Mouse (Mus musculus) hindbrain, embryonic 14.5 days (tissue): ENCODE results near the gene Gm10065. TPM values are rescaled to one million over a fixed set of nuclear protein-coding genes. Genes with fewer than 3 reads are reported as not detected.
"Not testable (repeated sequence)": the region's sequence is repeated elsewhere in the genome, so short reads cannot be mapped to it uniquely, and the experiment has no call there.

ENCODE experiments used
- ATAC-seq: fragments of 200-750 bp; cut with Nextera tagmentation; 2 replicates; pipeline ENCODE4 v1.8.0; 2017; ENCODE audit warnings: moderate number of reproducible peaks, mild to moderate bottlenecking, moderate TSS enrichment, moderate library complexity; ENCODE audit not compliant: low FRiP score
- DNase-seq: peaks from one replicate; pipeline ENCODE4 v3.0.0-alpha.2; 2015; ENCODE audit warnings: low spot score
- H3K27ac ChIP-seq: fragments of 300-500 bp; sonication (generic); 2 replicates; pipeline ENCODE4 v1.5.1; 2014; ENCODE audit warnings: mild to moderate bottlenecking, moderate library complexity
- H3K27me3 ChIP-seq: fragments of 300-500 bp; sonication (generic); 2 replicates; pipeline ENCODE4 v1.6.1; 2014; ENCODE audit warnings: mild to moderate bottlenecking, low read length, mixed read lengths; ENCODE audit not compliant: control insufficient read depth, insufficient read depth
- H3K36me3 ChIP-seq: fragments of 300-500 bp; sonication (generic); replicated peaks from 2 replicates; pipeline ENCODE4 v1.6.1; 2014; ENCODE audit not compliant: control insufficient read depth, insufficient read depth
- H3K4me1 ChIP-seq: fragments of 300-500 bp; sonication (generic); replicated peaks from 2 replicates; pipeline ENCODE4 v1.6.1; 2014; ENCODE audit warnings: antibody characterized with exemption, low read length, mixed read lengths; ENCODE audit not compliant: control insufficient read depth, insufficient read depth
- H3K4me2 ChIP-seq: fragments of 300-500 bp; sonication (generic); replicated peaks from 2 replicates; pipeline ENCODE4 v1.6.1; 2014; ENCODE audit warnings: mild to moderate bottlenecking, moderate library complexity
- H3K4me3 ChIP-seq: fragments of 300-500 bp; sonication (generic); replicated peaks from 2 replicates; pipeline ENCODE4 v1.5.1; 2014; ENCODE audit warnings: mild to moderate bottlenecking, low read length
- H3K9ac ChIP-seq: fragments of 300-500 bp; sonication (generic); 2 replicates; pipeline ENCODE4 v1.6.1; 2014
- H3K9me3 ChIP-seq: fragments of 300-500 bp; sonication (generic); 2 replicates; pipeline ENCODE4 v1.6.1; 2016; ENCODE audit warnings: low read length; ENCODE audit not compliant: control insufficient read depth
- WGBS: fragments of 180-500 bp; shearing (Covaris S2); extraction: QIAGEN DNeasy Blood & Tissue Kit; methylation state at CpG from one replicate; pipeline ENCODE4 v1.1.7; 2014; 5-methylcytosine and 5-hydroxymethylcytosine counted together
- polyA plus RNA-seq: library from polyadenylated mRNA; unstranded; fragments of >200 nt; fragmentation: Nextera tagmentation; extraction: Ambion mirVana; gene quantifications from 2 replicates; pipeline ENCODE4 v1.2.1, GENCODE M21; 2014

The Gm10065 gene
- polyA plus RNA-seq, result not detected in 2 replicates

DNA sequence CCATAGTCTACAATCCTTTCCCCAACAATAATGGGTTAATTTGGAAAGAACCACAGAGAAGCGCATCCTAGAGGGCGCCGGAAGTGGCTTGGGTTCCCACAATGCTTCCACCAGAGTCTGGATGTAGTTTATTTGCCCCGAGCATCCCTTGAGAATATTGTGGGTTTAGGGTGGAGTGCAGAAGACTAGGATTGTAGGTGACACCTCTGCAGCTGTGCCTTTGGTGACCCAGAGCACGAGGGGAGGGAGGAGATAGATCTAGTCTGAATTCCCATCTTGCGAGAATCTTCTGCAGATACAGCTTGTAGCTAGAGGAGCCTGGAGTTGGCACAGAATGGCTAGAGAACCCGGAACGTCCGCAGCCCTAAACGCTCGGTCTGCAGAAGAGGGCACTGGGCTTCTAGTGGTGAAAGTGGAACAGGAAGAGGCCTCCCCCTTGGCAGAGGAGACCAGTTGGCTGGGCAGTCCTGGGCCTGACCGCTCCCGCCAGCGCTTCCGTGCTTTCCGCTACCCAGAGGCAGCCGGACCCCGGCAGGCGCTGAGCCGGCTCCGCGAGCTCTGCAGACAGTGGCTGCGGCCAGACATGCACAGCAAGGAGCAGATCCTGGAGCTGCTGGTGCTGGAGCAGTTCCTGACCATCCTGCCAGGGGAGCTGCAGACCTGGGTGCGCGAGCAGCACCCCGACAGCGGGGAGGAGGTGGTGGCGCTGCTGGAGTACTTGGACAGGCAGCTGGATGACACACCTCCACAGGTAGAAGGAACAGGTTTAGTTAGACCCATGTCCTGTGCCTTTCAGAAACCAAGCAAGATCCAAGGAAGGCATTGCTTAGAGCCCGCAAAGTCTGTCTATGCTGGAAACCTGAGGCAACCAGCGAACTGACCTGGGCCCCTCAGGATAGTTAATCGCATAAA lies at the start of gene Gm10065, which contains the start of gene Zkscan4:
Gm10065 (minus strand) TSS at position 683 of the 912 bp plus-strand sequence.
Zkscan4 (plus strand) TSS at position 149 of the 912 bp plus-strand sequence.
- H3K9ac ChIP-seq, result peak within 1 kb of the TSS; percentile 75
- WGBS, result 3% methylated on average over 22 of the region's 31 CpGs
- DNase-seq (peak; percentile 88), ATAC-seq (peak; percentile 89)
- peak within 1 kb of the TSS; percentile 87 for H3K27ac ChIP-seq
- peak within 1 kb of the TSS; percentile 53 for H3K4me3 ChIP-seq
- peak within 1 kb of the TSS; percentile 61 for H3K4me2 ChIP-seq
- H3K4me1 ChIP-seq, result peaks cover 20% of the 10 kb centered on the region
- H3K36me3 ChIP-seq, H3K27me3 ChIP-seq, H3K9me3 ChIP-seq: not testable (repeated sequence)

DNA sequence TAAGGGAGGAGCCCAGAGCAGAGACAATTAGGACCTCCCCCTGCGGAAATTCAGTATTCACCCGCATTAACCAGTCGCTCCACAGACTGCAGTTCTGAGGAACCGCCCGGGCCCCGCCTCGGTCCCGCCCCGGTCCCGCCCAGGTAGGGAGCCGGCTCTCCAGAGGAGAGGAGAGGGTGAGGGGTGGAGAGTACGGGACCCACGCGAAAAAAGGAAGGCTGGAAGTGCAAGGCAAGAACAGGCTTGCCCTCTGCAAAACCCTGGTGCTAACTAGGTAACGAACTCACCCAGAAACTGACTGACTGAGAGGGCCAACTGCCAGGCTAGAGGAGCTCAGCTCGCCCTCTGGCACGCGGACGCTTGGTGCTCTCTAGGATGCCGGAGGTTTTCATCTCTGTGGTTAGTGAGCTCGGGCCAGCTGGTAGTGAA lies 27.0 kb upstream of the Gm10065 start:
- Histone ChIP-seq H3K9ac (peak overlapping the region; percentile 64), H3K4me2 (peak overlapping the region; percentile 51), H3K4me3 (peak overlapping the region; percentile 56), H3K4me1 (no peaks in the 10 kb centered on the region), H3K9me3 (no peaks in the 10 kb centered on the region), H3K36me3 (no peaks in the 10 kb centered on the region), H3K27ac (peak overlapping the region; percentile 78), H3K27me3 (no peaks in the 10 kb centered on the region)
- DNase-seq (peak; percentile 84), ATAC-seq (peak; percentile 98)
- under 1% methylated on average over 21 of the region's 21 CpGs for WGBS

DNA sequence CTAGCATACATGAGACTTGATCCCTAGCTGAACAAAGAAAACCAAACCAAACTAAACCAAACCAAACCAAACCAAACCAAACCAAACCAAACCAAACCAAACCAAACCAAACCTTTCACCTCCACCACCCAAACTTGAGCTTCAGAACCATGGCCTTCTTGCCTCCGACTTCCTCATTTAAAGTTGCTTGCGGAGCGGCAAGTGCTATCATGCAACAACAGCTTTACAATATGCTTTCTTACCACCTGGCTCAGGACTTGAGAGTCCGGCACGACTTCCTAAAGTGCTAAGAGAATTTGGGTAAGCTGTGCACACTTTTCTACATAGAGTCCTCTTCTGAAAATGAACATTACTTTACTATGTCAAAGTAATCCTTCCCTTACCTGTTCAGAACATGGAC lies 23.1 kb upstream of the Gm10065 start:
- no peaks in the 10 kb centered on the region for H3K4me1 ChIP-seq
- no peak overlapping the region for H3K4me2 ChIP-seq
- no peak overlapping the region for H3K4me3 ChIP-seq
- no peak for DNase-seq
- 87% methylated on average over 5 of the region's 5 CpGs for WGBS
- no peak for ATAC-seq
- no peaks in the 10 kb centered on the region for H3K36me3 ChIP-seq
- no peak overlapping the region for H3K27ac ChIP-seq
- no peak overlapping the region for H3K9ac ChIP-seq
- no peaks in the 10 kb centered on the region for H3K27me3 ChIP-seq
- no peaks in the 10 kb centered on the region for H3K9me3 ChIP-seq

DNA sequence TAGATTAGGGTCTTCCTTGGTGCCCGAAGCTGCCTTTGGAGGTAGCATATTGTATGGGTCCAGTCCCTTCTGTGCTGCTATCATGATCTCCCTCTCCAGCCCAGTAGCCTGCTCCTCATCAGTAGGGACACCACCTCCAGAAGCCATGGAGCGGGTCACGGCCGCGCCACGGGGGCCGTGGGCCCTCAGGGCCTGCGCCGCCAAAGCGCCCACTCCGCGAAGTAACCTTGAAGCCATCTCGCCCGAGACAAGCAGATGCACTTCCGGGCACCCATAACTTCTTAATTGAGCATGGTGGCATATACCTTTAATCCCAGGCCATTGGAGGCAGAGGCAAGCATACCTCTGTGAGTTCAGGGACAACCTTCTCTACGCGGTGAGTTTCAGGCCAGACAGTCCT lies 21.9 kb upstream of the Gm10065 start, which contains the start of gene Gm11273:
Gm11273 (minus strand) TSS at position 237 of the 400 bp plus-strand sequence.
- H3K27me3 ChIP-seq, H3K4me2 ChIP-seq, ATAC-seq, H3K9ac ChIP-seq, H3K4me1 ChIP-seq, DNase-seq, H3K9me3 ChIP-seq, H3K36me3 ChIP-seq, H3K27ac ChIP-seq, H3K4me3 ChIP-seq: not testable (repeated sequence)
- 94% methylated on average over 17 of the region's 17 CpGs for WGBS

DNA sequence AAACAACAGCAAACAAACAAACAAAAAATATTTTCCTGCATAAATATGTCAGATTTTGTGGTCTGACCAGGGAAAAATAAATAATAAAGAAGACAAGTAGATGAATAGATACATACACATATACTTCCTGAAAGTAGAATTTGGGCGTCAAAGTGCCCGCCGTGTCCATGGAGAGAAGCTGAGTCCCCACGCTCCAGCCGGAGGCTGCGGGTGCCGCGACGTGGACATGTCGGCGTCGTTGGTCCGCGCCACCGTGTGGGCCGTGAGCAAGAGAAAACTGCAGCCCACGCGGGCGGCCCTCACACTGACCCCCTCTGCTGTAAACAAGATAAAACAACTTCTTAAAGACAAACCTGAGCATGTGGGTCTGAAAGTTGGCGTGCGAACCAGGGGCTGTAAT lies 15.8 kb upstream of the Gm10065 start, which contains the start of gene AK157302:
AK157302 (plus strand) TSS at position 144 of the 400 bp plus-strand sequence.
- Histone ChIP-seq H3K4me3 (no peak within 1 kb of the TSS), H3K9ac (no peak within 1 kb of the TSS), H3K9me3 (no peaks in the 10 kb centered on the region), H3K4me2 (no peak within 1 kb of the TSS), H3K27ac (no peak within 1 kb of the TSS), H3K4me1 (no peaks in the 10 kb centered on the region), H3K27me3 (no peaks in the 10 kb centered on the region), H3K36me3 (no peaks in the 10 kb centered on the region)
- ATAC-seq (no peak), DNase-seq (no peak)
- WGBS, result 96% methylated on average over 21 of the region's 21 CpGs

DNA sequence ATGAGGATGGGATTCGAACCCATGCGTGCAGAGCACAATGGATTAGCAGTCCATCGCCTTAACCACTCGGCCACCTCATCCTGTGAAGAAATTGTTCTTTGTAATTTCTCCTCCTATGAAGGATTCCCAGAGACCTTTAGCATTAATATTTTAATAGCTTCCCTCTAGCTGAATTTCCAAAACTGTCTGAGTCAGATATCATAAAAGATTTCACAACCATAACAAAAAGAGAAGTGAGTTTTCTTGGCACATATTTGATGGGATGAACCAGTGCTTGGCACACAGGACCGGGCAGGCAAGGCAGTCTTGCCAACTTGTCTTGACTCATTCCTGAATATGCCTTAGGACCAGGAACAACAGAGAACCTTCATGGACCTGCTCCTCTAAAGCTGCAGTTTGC lies 13.6 kb upstream of the Gm10065 start:
- Histone ChIP-seq H3K27ac (no peak overlapping the region), H3K9ac (no peak overlapping the region), H3K27me3 (no peaks in the 10 kb centered on the region), H3K4me3 (no peak overlapping the region), H3K36me3 (no peaks in the 10 kb centered on the region), H3K4me2 (no peak overlapping the region), H3K4me1 (no peaks in the 10 kb centered on the region), H3K9me3 (no peaks in the 10 kb centered on the region)
- WGBS, result 94% methylated on average over 5 of the region's 5 CpGs
- ATAC-seq, result no peak
- DNase-seq, result no peak

DNA sequence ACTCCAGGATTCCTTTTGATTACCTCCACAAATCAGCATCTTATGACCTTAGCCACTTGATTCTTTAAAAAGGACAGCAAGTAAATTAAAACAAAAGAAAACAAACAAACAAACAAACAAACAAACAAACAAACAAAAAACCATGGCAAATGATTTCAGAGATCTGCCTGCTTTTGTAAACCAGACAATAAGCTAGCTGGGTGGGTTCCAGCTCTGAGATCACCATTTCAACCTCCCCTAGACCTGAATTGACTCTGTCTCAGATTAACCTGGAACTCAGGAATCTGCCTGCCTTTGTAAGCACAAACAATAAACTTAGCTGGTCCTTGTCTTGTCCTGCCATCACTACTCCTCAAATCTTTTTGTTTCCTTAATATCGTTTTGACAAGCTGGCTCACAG lies 7.6 kb upstream of the Gm10065 start:
- WGBS, result 98% methylated on average over 1 of the region's 1 CpGs
- Histone ChIP-seq H3K27ac (no peak overlapping the region), H3K9ac (no peak overlapping the region), H3K36me3 (peaks cover 29% of the 10 kb centered on the region), H3K4me2 (no peak overlapping the region), H3K4me3 (no peak overlapping the region), H3K27me3 (no peaks in the 10 kb centered on the region), H3K9me3 (no peaks in the 10 kb centered on the region), H3K4me1 (no peaks in the 10 kb centered on the region)
- ATAC-seq, result no peak
- no peak for DNase-seq

DNA sequence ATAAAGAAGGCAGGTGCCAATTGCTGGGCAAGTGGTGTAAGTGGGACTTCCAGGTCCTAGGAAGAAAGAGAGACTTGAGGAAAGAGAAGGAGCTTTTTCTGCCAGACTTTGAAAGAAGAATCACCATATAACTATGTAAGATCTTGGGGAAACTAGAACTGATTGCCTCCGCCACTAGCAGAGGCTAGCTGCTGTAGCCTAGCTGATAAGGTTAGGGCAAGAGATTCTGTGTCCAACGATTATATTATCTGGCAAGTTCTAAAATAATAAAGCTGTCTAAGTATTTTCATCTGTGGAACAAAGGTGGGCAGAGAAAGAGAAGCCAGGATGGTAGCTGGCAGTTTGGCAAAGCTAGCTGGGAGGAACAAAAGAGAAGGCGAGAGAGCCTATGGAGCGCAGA lies 6.8 kb downstream of the Gm10065 start:
- Histone ChIP-seq H3K4me3 (no peak overlapping the region), H3K9me3 (no peaks in the 10 kb centered on the region), H3K4me1 (0 out of 2 replicates have a peak, but pooled peaks cover 5% of the 10 kb centered on the region), H3K27me3 (no peaks in the 10 kb centered on the region), H3K36me3 (no peaks in the 10 kb centered on the region), H3K27ac (no peak overlapping the region), H3K9ac (no peak overlapping the region), H3K4me2 (no peak overlapping the region)
- DNase-seq (no peak), ATAC-seq (no peak)
- 29% methylated on average over 4 of the region's 4 CpGs for WGBS

DNA sequence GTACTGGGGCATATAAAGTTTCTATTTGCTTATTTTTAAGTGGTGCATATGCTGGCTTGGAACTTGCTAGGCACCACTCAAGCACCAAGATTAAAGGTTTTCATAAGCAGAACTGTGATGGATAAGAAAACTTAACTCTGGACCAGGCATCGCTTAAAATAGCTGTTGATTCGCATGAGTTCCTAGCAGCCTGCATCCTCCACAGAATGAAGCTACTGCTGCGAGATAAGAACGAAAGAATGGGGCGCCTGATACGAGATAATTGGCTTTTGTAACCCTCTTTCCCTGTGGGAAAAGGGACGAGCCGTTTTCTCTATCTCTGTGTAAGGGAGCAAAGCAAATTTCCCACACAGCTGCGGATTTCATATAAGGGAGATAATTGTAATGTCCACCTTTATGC lies 10.1 kb downstream of the Gm10065 start:
- no peaks in the 10 kb centered on the region; the same call in 1 of the 2 replicates for H3K27me3 ChIP-seq
- H3K9ac ChIP-seq, result no peak overlapping the region
- H3K36me3 ChIP-seq, result no peaks in the 10 kb centered on the region
- H3K27ac ChIP-seq, result no peak overlapping the region
- H3K4me2 ChIP-seq, result peak overlapping the region; percentile 82
- no peaks in the 10 kb centered on the region for H3K9me3 ChIP-seq
- H3K4me3 ChIP-seq, result no peak overlapping the region
- ATAC-seq (no peak), DNase-seq (no peak)
- H3K4me1 ChIP-seq, result 0 out of 2 replicates have a peak, but pooled peaks cover 5% of the 10 kb centered on the region
- WGBS, result 25% methylated on average over 9 of the region's 9 CpGs
